Mouse (Mus musculus): ENCODE data around the gene Vps13d.

DNA sequence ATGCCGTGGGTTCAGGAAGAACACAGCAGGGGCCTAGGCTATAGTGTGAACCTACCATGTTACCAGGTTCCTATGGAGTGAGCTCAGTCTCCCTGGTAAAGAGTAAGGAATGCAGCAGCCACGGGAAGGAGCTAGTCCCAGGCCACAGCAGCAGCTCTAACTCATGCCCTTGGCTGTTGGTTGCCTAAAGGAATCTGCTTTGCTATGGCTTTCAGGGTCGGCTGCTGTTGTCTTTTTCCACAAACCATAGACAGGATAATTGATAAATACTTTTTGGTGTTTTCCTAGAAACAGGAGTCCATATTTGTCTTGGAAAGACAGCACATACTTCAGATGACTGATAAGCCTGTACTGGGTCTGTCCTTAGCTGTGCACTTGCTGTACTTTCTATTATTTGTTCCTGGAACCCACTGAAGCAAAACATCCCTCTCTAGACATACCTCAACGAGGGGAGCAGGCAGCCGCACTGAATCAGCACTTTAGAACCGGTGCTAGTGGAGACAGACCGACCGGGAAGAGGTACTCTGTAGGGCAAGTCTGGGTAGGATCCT, 210.9 kb downstream of the Vps13d start:
- TF ChIP-seq EP300 (IDR thresholded peaks at IDR 0.05; ENCODE audit: low read depth) (peak; percentile 23; the same call in 1 of the 2 replicates), CTCF (IDR thresholded peaks at IDR 0.05; ENCODE audit: low read depth) (no peak)
